Mouse (Mus musculus) testis, adult 10 weeks (tissue): ENCODE results near the gene Rimklb. TPM values are rescaled to one million over a fixed set of nuclear protein-coding genes. Genes with fewer than 3 reads are reported as not detected.

Experiments used
- polyA plus RNA-seq: library from polyadenylated mRNA; stranded (reverse); fragments of 350-450 nt; fragmentation: Illumina TruSeq; extraction: RNeasy Lipid Tissue Mini Kit (QIAGEN cat#74804); gene quantifications from one replicate; pipeline ENCODE4 v1.2.3, GENCODE M21; 2014; ENCODE audit warnings: low read depth, low replicate concordance

Rimklb gene
- 197 TPM for polyA plus RNA-seq

GRCm38 (mm10) chr6:122498661-122499060, at the start of gene Rimklb:
Rimklb (minus strand) TSS chr6:122498761.

GRCm38 (mm10) chr6:122505545-122505944, 7.0 kb upstream of the Rimklb start, which contains the start of gene Mfap5:
Mfap5 (plus strand) TSS chr6:122505845.

Other genes starting within 250 kb of the Rimklb start
- 0.14 TPM for gene Klrg1, start 215.9 kb downstream of the Rimklb start, polyA plus RNA-seq
- 45.9 TPM for gene M6pr, start 190.0 kb downstream of the Rimklb start, polyA plus RNA-seq
- 35.1 TPM for gene Phc1, start 158.2 kb downstream of the Rimklb start, polyA plus RNA-seq
- gene Mfap5, start 7.1 kb upstream of the Rimklb start, polyA plus RNA-seq, result 11.4 TPM
- not detected for gene Aicda, start 55.0 kb upstream of the Rimklb start, polyA plus RNA-seq
- gene Apobec1, start 103.7 kb upstream of the Rimklb start, polyA plus RNA-seq, result 2.2 TPM
- gene Gdf3, start 111.3 kb upstream of the Rimklb start, polyA plus RNA-seq, result 0.15 TPM
- gene Dppa3, start 127.6 kb upstream of the Rimklb start, polyA plus RNA-seq, result not detected
- gene Nanog, start 208.7 kb upstream of the Rimklb start, polyA plus RNA-seq, result 0.17 TPM